Mouse (Mus musculus) limb, embryonic 14.5 days (tissue): ENCODE measurements at regions not wholly inside any gene's neighbourhood (a gene's known extent, or its start where the extent isn't known, plus 50 kb on each side); places are given as distances from the start of the nearest gene placed in this dataset.

Experiments used
- ATAC-seq: fragments of 200-750 bp; cut with Nextera tagmentation; 2 replicates; pipeline ENCODE4 v1.8.0; 2017; ENCODE audit warnings: low read depth, moderate number of reproducible peaks, moderate TSS enrichment; ENCODE audit not compliant: low FRiP score
- DNase-seq: peaks from one replicate; pipeline ENCODE4 v3.0.0-alpha.2; 2015; ENCODE audit warnings: low spot score
- H3K27ac ChIP-seq: fragments of 300-500 bp; sonication (generic); replicated peaks from 2 replicates; pipeline ENCODE4 v1.5.1; 2014; ENCODE audit warnings: low read depth, mild to moderate bottlenecking, low read length, moderate library complexity, mixed read lengths
- H3K27me3 ChIP-seq: fragments of 300-500 bp; sonication (generic); 2 replicates; pipeline ENCODE4 v1.6.1; 2014; ENCODE audit warnings: low read length, mixed read lengths; ENCODE audit not compliant: control insufficient read depth, insufficient read depth
- H3K36me3 ChIP-seq: fragments of 300-500 bp; sonication (generic); 2 replicates; pipeline ENCODE4 v1.6.1; 2014; ENCODE audit warnings: mild to moderate bottlenecking, low read length, moderate library complexity, mixed read lengths; ENCODE audit not compliant: control insufficient read depth, insufficient read depth
- H3K4me1 ChIP-seq: fragments of 300-500 bp; sonication (generic); 2 replicates; pipeline ENCODE4 v1.6.1; 2014; ENCODE audit warnings: antibody characterized with exemption, low read length, mixed read lengths; ENCODE audit not compliant: control insufficient read depth, insufficient read depth
- H3K4me2 ChIP-seq: fragments of 300-500 bp; sonication (generic); replicated peaks from 2 replicates; pipeline ENCODE4 v1.6.1; 2014; ENCODE audit warnings: low read depth, mild to moderate bottlenecking, low read length, moderate library complexity; ENCODE audit not compliant: severe bottlenecking
- H3K4me3 ChIP-seq: fragments of 300-500 bp; sonication (generic); replicated peaks from 2 replicates; pipeline ENCODE4 v1.5.1; 2014; ENCODE audit warnings: low read length
- H3K9ac ChIP-seq: fragments of 300-500 bp; sonication (generic); 2 replicates; pipeline ENCODE4 v1.6.1; 2014; ENCODE audit warnings: mild to moderate bottlenecking, low read depth, low read length, moderate library complexity; ENCODE audit not compliant: severe bottlenecking
- H3K9me3 ChIP-seq: fragments of 300-500 bp; sonication (generic); 2 replicates; pipeline ENCODE4 v1.6.1; 2016; ENCODE audit warnings: low read length; ENCODE audit not compliant: control insufficient read depth
- POLR2A ChIP-seq: fragments of 200-500 bp; IDR thresholded peaks from 2 replicates; pipeline ENCODE4 v1.8.0; 2012; ENCODE audit warnings: inconsistent platforms, mild to moderate bottlenecking, moderate library complexity, borderline replicate concordance; ENCODE audit not compliant: insufficient read depth, insufficient read length; ENCODE audit errors: extremely low read depth
- WGBS: fragments of 180-500 bp; shearing (Covaris S2); extraction: QIAGEN DNeasy Blood & Tissue Kit; methylation state at CpG from one replicate; pipeline ENCODE4 v1.1.7; 2014; 5-methylcytosine and 5-hydroxymethylcytosine counted together

GRCm38 (mm10) chr13:47321876-47322275, 199.4 kb downstream of the Rnf144b start:
- Histone ChIP-seq H3K4me1 (no peaks in the 10 kb centered on the region), H3K9me3 (no peaks in the 10 kb centered on the region), H3K4me3 (no peak overlapping the region), H3K4me2 (no peak overlapping the region), H3K27me3 (no peaks in the 10 kb centered on the region), H3K27ac (no peak overlapping the region), H3K9ac (no peak overlapping the region), H3K36me3 (no peaks in the 10 kb centered on the region)
- ATAC-seq (no peak), DNase-seq (no peak)
- no peak for TF ChIP-seq POLR2A
- 85% methylated on average over 1 of the region's 1 CpGs for WGBS

DNA sequence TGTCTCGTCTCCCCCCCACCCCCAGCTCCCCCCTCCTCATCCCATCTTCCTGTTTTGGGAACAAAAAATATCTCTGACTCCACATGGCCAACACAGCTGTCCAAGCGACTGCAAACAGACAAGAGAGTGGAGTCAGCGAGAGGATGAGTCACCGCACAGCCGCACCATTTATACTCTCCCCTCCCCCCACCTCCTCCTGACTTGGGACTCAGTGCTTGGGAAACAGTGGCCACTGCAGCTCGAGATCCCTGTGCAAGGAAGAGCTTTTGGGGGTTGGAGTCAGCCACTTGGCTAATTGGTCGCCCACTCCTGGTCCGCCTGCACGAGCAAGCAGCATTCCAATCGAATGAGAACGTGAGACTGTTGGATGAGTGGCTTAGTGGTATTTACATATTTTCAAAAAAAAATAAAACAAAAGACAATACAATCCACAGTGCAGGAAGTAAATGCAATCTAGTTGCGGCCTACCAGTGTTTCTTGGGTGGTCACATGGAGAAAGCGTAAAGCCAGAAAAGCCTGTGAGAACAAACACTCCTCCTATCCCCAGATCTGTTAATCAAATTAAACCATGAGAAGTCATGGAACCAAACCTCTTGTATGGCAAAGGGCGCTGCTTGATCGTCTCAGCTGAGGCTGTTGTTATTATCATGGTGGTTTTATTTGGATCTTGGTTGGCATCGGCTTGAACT, 213.7 kb downstream of the Rnf144b start:
- Histone ChIP-seq H3K27me3 (no peaks in the 10 kb centered on the region), H3K4me2 (no peak overlapping the region), H3K36me3 (no peaks in the 10 kb centered on the region), H3K9ac (no peak overlapping the region), H3K27ac (no peak overlapping the region), H3K4me1 (no peaks in the 10 kb centered on the region), H3K4me3 (no peak overlapping the region), H3K9me3 (no peaks in the 10 kb centered on the region)
- DNase-seq (peak; percentile 52), ATAC-seq (peak; percentile 47; the same call in 1 of the 2 replicates)
- 77% methylated on average over 16 of the region's 16 CpGs for WGBS
- TF ChIP-seq POLR2A = no peak

DNA sequence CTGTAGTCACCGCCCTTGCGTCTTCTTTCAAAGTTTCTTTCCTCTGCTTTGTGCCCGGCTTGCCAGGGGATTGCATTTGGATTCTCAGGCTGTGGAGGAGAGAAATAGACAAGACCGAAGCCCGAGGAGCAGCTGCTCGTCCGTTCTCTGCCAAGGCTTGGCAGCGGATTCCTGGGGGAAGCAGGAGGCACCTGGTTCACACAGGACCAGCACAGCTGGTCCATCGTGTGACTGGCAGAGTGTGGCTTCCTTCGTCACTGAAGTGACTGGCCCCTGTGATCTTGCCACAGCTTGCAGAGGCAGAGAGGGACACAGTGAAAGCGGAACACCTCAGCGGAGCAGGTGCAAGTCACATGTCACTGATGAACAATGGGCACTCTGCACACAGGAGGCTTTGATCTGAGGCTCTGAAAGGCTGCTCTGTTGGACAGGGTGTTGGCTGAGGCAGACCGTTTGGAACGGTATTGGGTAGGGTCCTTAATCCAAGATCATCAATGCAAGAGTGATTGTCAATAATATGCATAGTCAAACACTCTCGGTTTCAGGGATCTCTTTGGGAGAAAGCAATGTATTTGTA, 214.5 kb downstream of the Rnf144b start:
- H3K36me3 ChIP-seq = no peaks in the 10 kb centered on the region
- DNase-seq (no peak), ATAC-seq (no peak)
- H3K4me2 ChIP-seq = no peak overlapping the region
- 89% methylated on average over 15 of the region's 15 CpGs for WGBS
- no peak overlapping the region for H3K4me3 ChIP-seq
- no peaks in the 10 kb centered on the region for H3K27me3 ChIP-seq
- TF ChIP-seq POLR2A = no peak
- no peaks in the 10 kb centered on the region for H3K4me1 ChIP-seq
- no peaks in the 10 kb centered on the region for H3K9me3 ChIP-seq
- H3K27ac ChIP-seq = no peak overlapping the region
- no peak overlapping the region for H3K9ac ChIP-seq

DNA sequence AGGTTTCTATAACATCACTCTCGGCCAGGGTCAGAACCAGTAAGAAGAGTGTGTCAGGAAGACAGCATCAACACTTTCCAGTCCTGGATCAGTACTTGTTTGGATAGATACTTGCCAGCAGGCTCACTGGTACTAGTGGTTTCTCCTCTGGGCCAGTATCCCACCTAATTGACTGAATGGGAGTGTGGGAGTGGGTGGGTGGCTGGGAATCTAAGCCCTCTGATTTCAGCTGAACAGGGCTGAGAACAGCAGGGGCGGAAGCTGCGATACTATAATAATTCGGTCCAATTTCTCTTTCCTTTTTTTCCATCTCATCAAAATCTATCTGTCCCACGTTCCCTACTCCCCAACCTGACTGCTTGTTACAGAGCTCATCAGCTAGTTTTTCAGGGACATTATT, 217.0 kb downstream of the Rnf144b start:
- no peaks in the 10 kb centered on the region for H3K9me3 ChIP-seq
- no peak for ATAC-seq
- no peak overlapping the region for H3K9ac ChIP-seq
- WGBS = 68% methylated on average over 5 of the region's 5 CpGs
- DNase-seq = no peak
- no peak overlapping the region for H3K4me3 ChIP-seq
- H3K27me3 ChIP-seq = no peaks in the 10 kb centered on the region
- H3K27ac ChIP-seq = no peak overlapping the region
- no peaks in the 10 kb centered on the region for H3K4me1 ChIP-seq
- no peaks in the 10 kb centered on the region for H3K36me3 ChIP-seq
- H3K4me2 ChIP-seq = no peak overlapping the region
- TF ChIP-seq POLR2A = no peak

DNA sequence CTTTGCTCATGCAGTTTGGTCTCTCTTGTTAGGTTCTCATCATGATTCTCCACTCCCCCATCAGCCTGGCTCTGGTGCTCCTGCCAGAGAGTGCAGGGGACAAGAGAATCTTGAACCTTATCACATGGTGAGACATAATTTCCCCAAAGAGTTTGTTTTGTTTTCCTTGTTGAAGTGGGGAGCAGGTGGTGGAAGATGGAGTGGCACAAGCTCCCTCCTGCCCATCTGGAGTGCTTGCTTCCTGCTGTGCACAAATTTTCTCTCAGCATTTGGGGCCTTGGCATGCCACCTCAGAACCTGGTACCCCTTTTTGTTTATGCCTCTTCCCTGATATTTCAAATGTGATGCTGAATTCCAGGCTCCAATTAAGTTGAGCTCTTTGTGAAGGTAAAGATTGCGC, 219.9 kb downstream of the Rnf144b start:
- no peak for TF ChIP-seq POLR2A
- Histone ChIP-seq H3K4me1 (no peaks in the 10 kb centered on the region), H3K36me3 (no peaks in the 10 kb centered on the region), H3K9ac (no peak overlapping the region), H3K4me3 (no peak overlapping the region), H3K27me3 (no peaks in the 10 kb centered on the region), H3K4me2 (no peak overlapping the region), H3K9me3 (no peaks in the 10 kb centered on the region), H3K27ac (no peak overlapping the region)
- ATAC-seq = no peak
- DNase-seq = no peak
- WGBS = 89% methylated on average over 1 of the region's 1 CpGs
